Mouse (Mus musculus) urinary bladder, adult 18-20 months (tissue): ENCODE measurements around the gene Uba5.
A peak's percentile ranks its signal among the peaks of the same experiment; 100 is the strongest.

Source experiments
- DNase-seq, 2 experiments: peaks; one replicate each; pipeline ENCODE4 v3.0.0; 2022; ENCODE audit warnings: low spot score in 2 of 2, mixed read lengths in 2 of 2

The Uba5 gene

DNA sequence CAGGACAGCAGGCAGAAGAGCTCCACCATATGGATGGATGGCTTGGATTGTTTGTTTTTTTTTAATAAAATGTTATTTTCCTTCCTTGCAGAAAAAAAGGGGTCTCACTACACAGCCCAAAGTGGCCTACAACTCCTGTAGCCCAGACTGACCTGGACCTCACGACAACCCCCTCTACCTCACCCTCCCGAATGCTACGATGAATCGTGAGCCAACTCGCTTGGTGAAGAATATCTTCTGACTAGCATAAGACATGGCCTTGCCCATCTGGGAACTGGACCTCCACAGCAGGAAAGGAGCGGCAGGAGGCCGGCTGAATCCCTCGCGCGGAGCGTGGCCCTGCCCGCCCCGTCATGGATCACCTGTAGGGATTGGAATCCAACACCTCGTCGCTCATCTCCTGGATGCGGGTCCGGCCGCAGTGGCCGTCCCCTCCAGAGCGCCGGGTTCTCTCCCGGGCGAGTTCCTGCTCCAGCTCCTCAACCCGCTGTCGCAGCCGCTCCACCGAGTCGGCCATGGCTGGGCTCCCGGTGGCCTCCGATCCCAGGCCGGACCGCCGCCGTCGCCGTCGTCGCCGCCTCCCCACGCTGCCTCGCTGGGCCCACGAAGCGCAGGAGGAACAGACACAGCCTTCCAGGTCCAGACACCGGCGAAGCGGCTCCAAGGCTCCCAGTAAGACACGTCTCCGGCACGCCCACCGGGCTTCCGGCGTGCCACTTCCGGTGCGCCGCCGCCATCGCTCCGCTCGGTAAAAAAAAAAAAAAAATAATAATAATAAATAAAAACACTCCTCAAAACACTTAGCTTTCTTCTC, at the start of gene Uba5:
TSS of gene Uba5 (minus strand) at position 705 of the 814 bp plus-strand sequence.
- DNase-seq = peak; percentile 55 to 69

DNA sequence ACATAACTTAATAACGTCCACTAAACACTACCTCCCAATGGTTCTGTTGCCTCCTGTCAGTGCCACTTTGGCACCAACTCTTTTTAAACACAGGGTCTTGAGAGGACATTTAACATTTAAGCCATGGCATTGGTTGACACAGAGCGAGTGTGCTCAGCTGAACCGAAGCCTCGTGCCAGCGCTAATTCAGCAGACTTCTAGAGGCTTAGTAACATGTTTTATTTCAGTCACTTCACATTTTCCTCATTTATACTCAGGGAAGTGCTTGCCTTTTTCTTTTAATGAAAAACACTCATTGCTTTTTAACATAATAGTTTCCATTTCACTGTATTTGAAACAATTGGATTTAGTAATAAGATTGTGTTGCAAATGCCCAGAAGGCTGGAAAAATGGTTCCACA, 46.2 kb upstream of the Uba5 start:
- DNase-seq = no peak

DNA sequence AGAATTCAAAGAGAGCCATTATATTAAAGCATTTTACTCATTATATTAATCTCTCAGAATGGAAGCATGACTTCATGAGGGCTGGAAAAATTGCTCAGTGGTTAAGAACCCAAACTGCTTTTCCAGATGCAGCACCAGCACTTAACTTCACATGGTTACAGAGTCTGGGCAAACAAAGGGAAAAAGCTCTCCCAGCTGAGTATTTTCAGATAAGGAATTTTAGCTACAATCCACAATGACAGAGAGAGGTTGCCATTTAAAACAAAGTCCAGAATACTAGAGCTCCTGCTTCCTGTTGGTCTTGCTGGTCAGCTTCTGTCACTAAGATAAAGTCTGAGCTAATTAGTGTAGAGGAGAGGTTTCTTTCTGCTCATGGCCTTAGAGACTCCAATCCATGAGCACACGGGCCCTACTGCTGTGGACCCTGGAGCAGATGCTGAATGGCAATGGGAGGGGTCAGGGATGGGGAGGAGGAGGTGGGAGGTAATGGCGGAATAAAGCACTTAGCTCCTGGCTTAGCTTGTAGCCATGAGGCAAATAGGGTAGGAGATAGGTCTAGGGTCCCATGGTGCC, 45.7 kb upstream of the Uba5 start:
- no peak for DNase-seq

DNA sequence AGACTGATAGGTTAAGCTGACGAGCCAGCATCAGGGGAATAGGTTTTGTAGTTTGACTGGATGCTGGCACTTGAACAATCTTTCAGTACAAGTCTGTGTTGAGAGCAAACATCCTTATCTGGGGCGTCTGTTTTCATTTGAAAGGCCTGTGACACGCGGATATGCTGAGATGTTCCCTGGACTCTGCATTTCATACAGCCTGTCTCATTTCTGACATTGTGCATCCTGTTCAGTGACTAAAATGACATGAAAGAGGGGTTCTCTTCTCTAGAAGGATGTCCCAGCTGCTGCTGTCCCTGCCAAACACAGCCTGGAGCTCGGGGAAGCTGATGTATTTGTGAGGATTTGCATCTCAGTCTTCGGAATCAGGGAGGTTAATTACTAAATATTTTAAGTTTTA, 44.5 kb upstream of the Uba5 start:
- DNase-seq = no peak

DNA sequence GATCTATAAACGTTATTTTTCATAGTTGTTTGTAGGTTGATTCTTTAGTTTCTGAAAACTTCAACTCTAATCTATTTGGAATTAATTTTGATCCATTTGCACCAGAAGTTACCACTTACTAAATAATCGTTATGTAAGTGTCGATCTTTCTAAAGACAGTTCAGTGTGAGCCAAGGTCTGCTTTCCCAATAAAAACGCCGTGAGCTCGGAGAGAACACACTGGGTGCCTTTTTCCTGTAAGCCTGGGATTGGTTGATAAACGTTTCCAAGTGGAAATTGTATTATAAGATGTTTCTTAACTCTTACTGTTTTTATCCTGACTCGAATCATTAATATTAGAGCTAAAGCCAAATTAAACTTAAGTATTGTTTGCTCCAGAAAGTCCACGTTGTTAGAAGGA, 44.0 kb upstream of the Uba5 start:
- DNase-seq = no peak

DNA sequence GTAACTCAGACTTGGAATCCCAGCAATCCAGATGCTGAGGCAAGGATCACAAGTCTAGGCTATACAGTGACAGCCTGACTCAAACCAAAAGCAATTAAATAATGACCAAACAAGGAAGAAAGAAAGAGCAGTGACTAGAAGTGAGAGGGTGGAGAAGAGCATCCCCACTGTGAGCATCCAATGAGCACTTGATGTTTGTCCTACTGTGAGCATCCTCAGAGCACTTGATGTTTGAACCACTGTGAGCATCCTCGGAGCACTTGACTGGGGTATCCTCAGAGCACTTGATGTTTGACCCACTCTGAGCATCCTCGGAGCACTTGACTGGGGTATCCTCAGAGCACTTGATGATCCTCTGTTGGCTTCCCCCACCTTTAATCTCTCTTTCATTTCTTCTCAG, 42.1 kb upstream of the Uba5 start:
- no peak for DNase-seq

DNA sequence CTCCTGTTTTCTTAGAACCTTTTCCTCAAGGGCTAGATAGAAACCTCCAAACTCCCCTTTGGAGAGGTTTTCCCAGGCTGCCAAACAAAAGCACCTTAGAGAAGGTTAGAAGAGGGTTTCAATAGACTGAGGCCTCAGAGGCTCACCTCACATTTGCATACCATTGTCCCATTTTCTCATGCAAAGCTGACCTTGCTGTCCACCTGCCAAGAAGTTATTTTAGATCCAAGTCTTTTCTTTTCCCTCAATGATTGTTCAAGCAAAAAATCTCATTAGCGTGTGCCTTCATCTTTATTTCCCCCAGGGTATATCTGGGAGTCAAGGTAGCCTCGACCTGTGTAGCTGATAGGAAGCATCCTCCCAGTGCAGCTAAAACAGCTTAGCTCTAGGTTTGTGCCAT, 40.0 kb upstream of the Uba5 start:
- DNase-seq = no peak

DNA sequence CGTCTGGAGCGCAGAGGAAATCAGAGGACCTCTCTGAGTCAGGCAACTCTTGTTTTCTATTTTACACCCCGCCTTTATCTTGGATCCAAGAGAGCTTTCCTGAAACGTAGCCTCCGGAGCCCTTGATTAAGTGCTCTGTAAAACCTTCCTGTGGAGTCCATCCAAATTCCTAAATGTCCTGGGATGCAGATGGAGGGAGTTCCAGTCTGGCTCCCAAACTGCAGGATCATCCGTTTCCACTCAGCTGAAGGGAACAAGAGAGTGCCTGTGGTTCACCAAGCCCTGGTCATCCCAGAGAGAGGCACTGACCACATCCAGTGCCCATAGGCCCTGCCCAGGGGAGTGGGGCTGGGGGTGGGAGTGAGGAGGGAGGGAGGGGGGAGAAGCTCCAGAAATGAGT, 39.4 kb upstream of the Uba5 start:
- DNase-seq = peak in 1 of 2 experiments; percentile 24

DNA sequence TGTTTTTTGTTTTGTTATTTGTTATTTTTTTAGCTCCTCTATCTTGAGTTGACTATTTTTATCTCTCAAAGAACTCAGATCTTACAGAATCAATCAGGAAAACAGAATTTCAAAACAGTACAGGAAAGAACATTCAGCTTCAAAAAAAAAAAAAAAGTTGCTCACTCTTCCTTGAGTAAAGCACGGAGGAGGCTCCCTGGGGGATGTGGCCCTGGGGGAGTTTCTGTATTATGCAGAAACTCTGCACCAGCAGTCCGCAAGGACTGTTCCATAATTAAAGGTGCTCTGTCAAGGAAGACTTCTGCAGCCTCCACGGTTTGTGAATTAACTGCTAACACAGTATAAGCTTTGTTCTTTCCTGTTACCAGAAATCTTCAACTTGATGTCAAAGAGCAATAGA, 38.5 kb upstream of the Uba5 start:
- DNase-seq = no peak

DNA sequence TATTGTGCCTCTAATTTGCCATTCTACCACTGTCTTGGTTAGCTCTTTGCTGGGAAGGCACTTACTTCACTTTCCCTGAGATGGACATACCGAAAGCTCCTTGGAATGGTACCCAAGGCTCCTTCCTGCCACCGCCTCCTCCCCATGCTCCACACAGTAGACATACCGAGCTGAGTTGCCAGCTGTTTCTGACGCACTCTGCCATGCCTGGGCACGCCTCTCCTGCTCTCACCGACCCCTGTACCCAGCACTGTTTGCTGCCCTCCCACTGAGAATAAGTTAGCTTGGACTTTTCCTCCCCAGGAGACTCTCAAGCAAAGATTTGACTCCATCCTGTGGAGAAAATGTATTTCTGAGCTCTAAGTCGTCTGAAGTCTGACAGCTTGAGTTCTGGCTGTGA, 37.9 kb upstream of the Uba5 start:
- DNase-seq = no peak

DNA sequence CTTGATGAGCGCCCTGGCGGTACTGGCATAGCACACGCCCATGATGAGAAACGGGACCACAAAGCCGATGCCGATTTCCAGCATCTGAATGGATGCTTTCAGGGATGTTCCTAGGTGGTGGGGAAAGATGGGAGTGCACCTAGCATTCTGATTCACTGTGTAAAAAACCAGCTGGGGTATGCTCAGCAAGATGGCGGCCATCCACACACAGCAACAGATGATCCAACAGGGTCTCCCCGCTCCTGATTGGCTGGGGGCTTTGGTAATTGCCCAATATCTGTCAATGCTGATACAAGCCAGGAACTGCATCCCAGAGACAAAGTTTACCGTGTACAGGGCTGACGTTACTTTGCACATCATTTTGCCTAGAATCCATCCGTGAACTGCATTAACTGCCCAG, 36.1 kb upstream of the Uba5 start:
- no peak for DNase-seq

DNA sequence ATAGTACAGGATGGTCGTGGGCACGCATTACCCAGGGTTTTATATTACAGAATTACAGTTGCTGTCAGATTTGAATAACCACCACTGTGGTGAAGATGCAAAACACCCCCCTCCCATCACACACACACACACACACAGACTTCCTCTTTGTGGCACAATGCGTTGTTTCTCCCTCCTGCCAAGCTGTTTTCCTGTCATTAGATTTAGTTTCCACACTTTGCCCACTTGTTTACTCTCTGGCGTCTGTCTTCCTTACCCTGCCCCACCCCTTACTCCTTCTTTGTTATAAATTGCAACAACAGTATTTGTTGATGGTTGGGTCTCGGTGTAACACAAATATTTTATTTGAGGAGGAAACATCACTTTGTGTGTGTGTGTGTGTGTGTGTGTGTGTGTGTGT, 35.3 kb upstream of the Uba5 start:
- no peak for DNase-seq

DNA sequence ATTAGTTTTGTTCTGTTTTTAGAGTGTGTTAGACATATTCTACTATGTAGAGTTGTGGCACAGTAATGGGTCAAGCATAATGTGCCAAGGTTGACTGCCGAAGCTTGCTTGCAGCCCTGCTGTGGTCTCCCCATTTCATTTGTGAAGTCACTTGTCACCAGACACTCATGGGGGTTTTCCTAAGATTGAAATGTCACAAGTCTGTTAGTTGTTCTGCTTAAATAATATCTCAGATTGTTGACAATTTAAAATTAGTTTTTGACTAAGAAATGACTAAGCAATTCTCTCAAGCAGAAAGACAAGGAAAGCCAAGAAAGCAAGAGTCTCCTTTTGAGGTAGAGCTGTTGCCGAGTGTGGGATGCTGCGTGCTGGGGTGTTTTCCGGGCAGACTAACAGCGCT, 30.0 kb upstream of the Uba5 start:
- DNase-seq = no peak

DNA sequence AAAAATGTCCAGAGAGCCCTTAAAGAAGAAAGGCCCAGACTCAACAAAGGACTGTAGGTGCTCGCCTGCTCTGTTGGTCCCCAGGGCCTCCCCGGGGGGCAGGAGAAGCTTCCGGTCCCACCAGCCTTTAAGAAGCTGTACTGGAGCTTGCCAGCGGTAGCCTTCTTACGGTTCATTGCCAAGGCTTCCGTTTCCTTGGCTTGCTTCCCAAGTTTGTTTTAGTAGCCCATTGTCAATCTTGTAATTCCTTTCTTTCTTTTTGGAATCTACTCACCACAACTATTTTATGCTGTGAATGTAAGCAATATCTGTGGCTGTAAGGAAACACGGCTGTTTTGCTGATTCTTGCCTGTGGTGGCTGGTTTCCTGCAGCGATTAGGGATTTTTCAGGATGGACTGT, 25.6 kb upstream of the Uba5 start:
- no peak for DNase-seq

DNA sequence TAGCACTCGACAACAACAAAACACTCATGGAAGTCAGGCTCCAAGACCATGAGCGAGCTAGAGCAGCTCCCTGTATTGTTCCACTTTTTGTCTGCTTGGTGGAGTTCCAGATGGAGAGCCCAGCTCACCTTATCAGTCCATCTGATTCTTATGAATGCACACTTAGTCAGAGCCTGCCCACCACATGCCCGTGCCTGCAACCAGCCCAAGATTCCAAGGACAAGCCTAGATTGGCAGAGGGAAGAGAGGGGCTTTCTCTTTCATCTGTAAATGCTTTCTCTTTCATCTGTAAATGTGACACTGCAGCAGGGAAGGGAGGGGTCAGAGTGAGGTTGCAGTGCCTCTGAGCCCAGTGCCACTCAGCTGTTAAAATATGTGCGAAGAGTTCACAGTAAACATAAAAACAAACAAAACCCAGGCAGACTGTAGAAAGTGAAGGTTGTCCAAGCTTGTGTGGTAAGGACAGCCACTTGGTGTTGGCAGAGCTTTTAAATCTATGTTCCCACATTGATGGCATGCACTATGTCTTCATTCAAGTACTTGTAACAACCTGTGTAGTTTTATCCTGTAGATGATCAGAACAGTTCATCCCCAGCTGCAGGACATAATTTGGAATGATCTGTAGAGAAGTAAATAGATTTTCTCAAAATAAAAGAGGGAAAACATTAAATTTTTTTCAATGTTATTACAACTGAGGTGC, 22.9 kb upstream of the Uba5 start:
- DNase-seq = peak; percentile 31 to 42

DNA sequence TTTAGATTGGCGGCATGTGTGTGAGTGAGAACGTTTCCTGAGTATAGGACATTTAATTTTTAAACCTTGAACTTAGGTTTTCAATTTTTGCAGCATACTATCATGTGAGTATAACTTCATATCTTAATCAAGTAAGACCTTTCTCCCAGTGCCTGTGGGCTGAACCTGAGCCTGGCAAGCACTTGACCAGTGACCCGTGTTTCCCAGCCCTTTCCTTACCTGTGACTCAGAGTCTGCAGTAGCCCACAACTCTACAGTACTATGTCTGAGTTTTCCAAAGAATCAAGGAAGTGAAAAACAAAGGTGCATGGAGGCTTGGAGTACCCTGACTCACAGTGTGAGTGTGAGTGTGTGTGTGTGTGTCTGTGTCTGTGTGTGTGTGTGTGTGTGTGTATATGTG, 17.1 kb upstream of the Uba5 start:
- DNase-seq = no peak

DNA sequence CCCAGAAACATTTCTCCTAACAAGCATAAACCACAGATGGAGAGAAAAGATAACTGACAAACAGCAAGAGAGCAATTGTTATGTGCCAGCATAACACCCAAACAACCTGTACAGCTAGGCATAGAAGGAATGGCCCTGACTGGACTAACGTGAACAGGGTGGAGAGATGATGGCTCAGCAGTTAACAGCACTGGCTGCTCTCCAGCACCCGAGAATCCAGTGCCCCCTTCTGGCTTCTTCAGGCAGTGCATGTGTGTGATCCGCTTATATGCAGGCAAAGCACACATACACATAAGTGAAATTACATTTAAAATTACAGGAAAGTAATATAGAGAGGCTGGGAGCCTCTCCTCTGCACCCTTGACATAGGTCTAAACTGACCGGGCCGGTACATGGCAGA, 16.4 kb upstream of the Uba5 start:
- peak; percentile 36 to 61 for DNase-seq

DNA sequence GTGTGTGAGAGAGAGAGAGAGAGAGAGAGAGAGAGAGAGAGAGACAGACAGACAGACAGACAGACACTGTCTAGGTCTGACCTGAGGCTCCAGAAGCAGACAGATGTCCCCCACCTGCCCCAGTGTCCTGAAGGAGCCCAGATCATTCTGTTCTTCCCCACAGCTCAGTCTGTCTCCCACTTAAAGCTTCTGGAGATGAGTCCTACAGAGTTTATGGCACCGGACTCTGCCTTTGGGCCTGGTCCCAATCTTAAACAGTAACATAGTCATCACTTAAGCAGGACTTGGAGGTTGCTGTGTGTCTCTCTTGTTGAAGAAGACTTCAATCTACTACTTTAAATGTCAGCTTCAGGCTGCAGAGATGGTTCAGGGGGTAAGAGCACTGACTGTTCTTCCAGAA, 15.8 kb upstream of the Uba5 start:
- DNase-seq = no peak

DNA sequence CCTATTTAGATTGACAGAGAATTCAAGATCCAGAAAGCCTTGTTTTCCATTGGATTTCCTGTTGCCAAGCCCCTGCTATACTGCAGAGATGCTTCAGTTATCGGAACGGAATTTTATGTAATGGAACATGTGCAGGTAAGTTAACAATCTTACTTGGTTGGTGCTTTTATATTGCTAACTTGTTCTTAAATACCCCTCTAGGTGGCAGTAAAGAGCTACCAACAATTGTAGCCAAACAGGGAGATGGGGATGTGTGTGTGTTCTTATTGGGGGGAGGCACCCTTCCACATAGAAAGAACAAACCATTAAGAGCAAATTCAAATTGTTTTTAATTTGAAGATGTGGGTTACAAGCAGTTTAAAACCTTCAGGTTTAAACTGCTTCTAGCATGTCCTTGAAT, 12.9 kb upstream of the Uba5 start:
- no peak for DNase-seq

DNA sequence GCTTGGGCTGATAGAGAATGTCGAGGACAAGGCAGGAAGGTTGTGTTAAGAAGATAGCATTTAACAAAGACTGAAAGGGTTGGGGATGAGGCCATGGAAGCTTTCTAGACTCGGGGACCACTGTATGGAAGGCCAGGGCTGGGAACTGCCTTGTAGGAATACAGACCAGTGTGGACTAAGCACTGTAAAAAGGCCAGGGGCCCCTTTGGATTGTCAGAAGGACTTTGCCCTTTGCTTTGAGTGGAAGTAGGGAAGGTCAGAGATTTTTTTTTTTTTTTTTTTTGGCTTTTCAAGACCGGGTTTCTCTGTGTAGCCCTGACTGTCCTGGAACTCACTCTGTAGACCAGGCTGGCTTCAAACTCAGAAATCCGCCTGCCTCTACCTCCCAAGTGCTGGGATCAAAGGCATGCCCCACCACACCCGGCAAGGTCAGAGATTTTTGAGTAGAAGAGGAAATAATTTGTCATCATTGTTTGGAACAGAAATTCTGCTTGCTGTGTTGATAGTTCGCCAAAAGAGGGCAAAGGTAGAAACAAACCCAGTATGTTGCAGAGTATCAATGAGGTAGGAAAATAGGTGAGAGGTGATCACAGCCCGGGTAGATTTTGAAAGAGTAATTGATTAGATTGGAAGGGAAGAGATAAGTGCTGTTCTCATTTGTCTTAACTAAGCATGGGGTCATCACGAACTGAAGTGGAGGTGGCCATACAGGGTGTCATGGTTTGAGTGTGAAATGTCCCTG, 8.1 kb upstream of the Uba5 start:
- no peak for DNase-seq

DNA sequence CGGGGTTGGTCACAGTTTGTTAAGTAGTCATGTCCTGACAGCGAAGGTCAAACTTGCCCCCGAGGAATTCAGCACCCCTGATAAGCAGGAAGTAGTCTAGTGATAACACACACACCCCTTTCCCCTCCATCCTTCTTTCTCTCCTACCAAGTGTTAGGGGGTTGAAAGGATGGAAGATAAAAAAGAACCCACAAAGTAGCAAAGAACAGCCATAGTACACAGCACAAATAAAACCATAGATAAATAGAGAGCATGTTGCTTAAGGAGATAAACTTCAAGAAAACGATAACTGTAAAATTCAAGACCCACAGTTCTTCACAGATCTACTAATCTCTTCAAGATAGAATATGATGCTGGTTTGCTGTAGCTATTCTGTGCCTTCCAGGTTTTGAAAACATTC, 7.3 kb upstream of the Uba5 start:
- no peak for DNase-seq

DNA sequence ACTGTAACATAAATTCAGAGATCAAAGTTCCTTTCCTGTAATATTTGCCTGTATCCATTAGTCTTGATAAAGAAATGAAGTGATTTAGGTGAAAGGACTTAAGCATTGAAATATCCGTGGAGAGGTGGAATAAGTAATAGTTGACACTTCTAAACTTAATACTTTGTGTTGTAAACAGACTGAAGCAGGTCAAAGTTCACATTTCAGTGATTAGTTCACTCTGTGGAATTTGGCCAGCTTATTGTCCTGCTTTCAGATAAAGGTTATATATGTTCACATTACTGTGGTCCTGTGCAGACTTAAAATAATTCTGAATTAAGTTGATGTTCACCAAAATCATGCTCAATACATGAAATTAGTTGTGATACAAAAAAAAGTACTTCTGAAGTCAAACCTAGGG, 1.6 kb upstream of the Uba5 start:
- no peak for DNase-seq
